Mouse (Mus musculus) cortical plate, adult 2 months (tissue): ENCODE measurements around the gene Aldoc.

ENCODE experiments used
- CTCF ChIP-seq: fragments of 200-500 bp; IDR thresholded peaks from 2 replicates; pipeline ENCODE4 v1.5.1; 2011; ENCODE audit warnings: mild to moderate bottlenecking, control low read depth, low read length; ENCODE audit not compliant: insufficient read depth; ENCODE audit errors: extremely low read depth
- POLR2A ChIP-seq: fragments of 200-500 bp; IDR thresholded peaks from 2 replicates; pipeline ENCODE4 v1.6.1; 2011; ENCODE audit warnings: mild to moderate bottlenecking, low read length, control low read depth; ENCODE audit not compliant: insufficient read depth; ENCODE audit errors: extremely low read depth

- TF ChIP-seq CTCF (no peak), POLR2A (no peak)
These were observed 11.2 kb downstream of the Aldoc start for GRCm38 (mm10) chr11:78333992-78334391.
